Mouse (Mus musculus): ENCODE data around the gene Atp6v0a4. TPM values are rescaled to one million over a fixed set of nuclear protein-coding genes. Genes with fewer than 3 reads are reported as not detected.

Gene Atp6v0a4
- polyA plus RNA-seq (2015; fragmentation: Nextera tagmentation; extraction: Ambion mirVana), result 0.45 and 0.47 TPM in 2 replicates

DNA sequence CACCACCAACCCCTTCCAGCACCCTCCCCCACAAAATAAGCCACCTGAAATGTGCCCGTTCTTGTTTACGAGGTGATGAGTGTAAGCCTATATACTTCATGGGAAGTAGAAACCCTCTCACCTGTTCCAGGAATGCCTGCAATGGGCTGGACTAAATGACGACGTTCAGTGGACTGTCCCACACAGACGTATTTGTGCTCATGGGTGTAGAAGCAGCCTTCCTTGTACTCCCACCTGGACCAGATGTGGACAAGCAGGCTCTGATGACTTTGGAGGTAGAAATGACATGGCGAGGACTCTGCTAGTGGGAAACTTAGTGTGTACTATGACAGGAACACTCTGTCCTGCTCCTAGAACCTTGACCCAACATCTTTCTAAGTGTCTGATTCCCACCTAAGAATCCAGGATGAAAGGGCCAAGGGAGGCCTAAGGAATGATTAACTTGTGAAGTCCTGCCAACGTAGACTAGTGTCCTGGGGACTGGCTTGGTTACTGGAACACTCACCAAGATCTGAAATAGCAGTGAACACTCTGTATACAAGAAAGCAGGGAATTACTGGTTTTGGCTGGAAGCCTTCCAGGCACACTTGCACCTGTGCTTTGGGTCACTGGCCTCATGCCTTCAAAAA lies at the start of gene Atp6v0a4:
Gene Atp6v0a4 (minus strand): TSS at position 380 of the 629 bp plus-strand sequence.
- H3K27ac ChIP-seq (replicated peaks), result no peak within 1 kb of the TSS
- WGBS, result 86% methylated on average over 7 of the region's 7 CpGs
- H3K9ac ChIP-seq, result no peak within 1 kb of the TSS
- H3K9me3 ChIP-seq, result no peaks in the 10 kb centered on the region
- peaks cover 20% of the 10 kb centered on the region for H3K36me3 ChIP-seq
- H3K4me2 ChIP-seq, result no peak within 1 kb of the TSS
- H3K4me3 ChIP-seq, result no peak within 1 kb of the TSS
- H3K27me3 ChIP-seq (replicated peaks), result no peaks in the 10 kb centered on the region
- no peak for ATAC-seq (ENCODE audit: extremely low read depth, insufficient number of reproducible peaks, low FRiP score, low TSS enrichment)
- H3K4me1 ChIP-seq, result peaks cover 20% of the 10 kb centered on the region

DNA sequence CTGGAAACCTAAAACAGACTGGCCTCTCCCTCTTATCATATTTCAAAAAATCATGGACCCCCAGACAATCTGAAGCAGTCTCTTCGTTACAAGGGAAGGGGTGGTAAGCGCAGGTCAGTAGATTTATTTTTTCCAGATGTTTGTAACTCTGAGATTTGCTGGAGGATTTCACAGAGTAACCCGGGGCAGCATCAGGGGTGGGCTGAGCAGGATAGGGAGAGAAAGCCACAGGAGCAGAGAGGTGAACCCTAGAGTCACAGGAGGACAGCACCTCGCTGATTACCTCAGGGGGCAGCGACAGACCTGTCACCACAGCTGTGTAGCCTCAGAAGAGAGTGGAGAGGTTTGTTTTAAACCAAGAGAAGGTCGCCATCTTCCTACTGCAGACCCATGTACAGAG lies 41.0 kb upstream of the Atp6v0a4 start:
- 0 out of 2 replicates have a peak, but pooled peaks cover 2% of the 10 kb centered on the region for H3K4me1 ChIP-seq
- no peak overlapping the region for H3K27ac ChIP-seq (replicated peaks)
- no peaks in the 10 kb centered on the region for H3K9me3 ChIP-seq
- 59% methylated on average over 6 of the region's 6 CpGs for WGBS
- no peak overlapping the region for H3K4me3 ChIP-seq
- no peak for ATAC-seq (ENCODE audit: extremely low read depth, insufficient number of reproducible peaks, low FRiP score, low TSS enrichment)
- no peak overlapping the region for H3K4me2 ChIP-seq
- no peaks in the 10 kb centered on the region for H3K27me3 ChIP-seq (replicated peaks)
- H3K9ac ChIP-seq, result 0 out of 2 replicates have a peak overlapping the region, but pooled peaks have one; percentile 6
- peaks cover 33% of the 10 kb centered on the region for H3K36me3 ChIP-seq

DNA sequence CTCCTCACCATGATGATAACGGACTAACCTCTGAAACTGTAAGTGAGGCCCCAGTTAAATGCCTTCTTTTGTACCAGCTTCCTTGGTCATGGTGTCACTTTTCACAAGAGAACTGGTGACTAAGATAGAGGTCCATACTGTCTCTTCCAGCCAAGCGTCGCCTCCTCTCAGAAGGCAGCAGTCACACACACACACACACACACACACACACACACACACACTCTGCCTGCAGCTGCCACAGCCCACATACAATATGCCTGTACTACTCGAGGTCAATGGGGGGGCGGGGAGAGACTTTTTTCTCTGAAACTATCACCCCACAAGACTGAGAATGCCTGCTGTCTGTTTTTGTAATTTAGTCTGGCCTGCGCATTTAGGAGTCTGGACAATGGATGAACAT lies 40.3 kb upstream of the Atp6v0a4 start:
- no peak overlapping the region for H3K9ac ChIP-seq
- 88% methylated on average over 6 of the region's 6 CpGs for WGBS
- 0 out of 2 replicates have a peak, but pooled peaks cover 2% of the 10 kb centered on the region for H3K4me1 ChIP-seq
- ATAC-seq (ENCODE audit: extremely low read depth, insufficient number of reproducible peaks, low FRiP score, low TSS enrichment), result no peak
- H3K9me3 ChIP-seq, result no peaks in the 10 kb centered on the region
- H3K36me3 ChIP-seq, result peaks cover 26% of the 10 kb centered on the region
- no peak overlapping the region for H3K4me2 ChIP-seq
- H3K27me3 ChIP-seq (replicated peaks), result no peaks in the 10 kb centered on the region
- no peak overlapping the region for H3K27ac ChIP-seq (replicated peaks)
- no peak overlapping the region for H3K4me3 ChIP-seq

GRCm38 (mm10) chr6:38162825-38163504 lies 38.6 kb upstream of the Atp6v0a4 start:
- H3K27me3 ChIP-seq (replicated peaks), result no peaks in the 10 kb centered on the region
- H3K27ac ChIP-seq (replicated peaks), result no peak overlapping the region
- peaks cover 10% of the 10 kb centered on the region for H3K36me3 ChIP-seq
- no peak overlapping the region for H3K4me3 ChIP-seq
- no peak overlapping the region for H3K4me2 ChIP-seq
- 0 out of 2 replicates have a peak, but pooled peaks cover 2% of the 10 kb centered on the region for H3K4me1 ChIP-seq
- ATAC-seq (ENCODE audit: extremely low read depth, insufficient number of reproducible peaks, low FRiP score, low TSS enrichment), result no peak
- no peak overlapping the region for H3K9ac ChIP-seq
- H3K9me3 ChIP-seq, result no peaks in the 10 kb centered on the region
- WGBS, result 72% methylated on average over 14 of the region's 14 CpGs

DNA sequence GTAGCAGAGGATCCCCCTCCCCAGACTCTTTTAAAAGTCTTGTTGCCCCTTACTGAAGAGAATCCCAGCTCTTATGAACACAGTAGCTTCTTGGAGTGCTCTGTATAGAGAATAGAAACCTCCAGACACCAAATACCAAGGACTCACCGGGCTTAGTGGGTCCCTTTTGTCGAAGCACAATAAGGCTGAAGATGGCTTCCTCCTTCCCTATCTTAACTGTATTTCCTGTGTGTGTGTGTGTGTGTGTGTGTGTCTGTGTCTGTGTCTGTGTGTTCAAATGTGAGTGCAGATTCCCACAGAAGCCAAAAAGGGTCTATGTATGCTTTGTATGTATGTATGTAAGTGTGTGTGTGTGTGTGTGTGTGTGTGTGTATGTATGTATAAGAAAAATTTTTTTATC lies 36.2 kb upstream of the Atp6v0a4 start:
- Histone ChIP-seq H3K27ac (replicated peaks) (no peak overlapping the region), H3K4me1 (0 out of 2 replicates have a peak, but pooled peaks cover 2% of the 10 kb centered on the region), H3K4me2 (no peak overlapping the region), H3K9me3 (no peaks in the 10 kb centered on the region), H3K4me3 (no peak overlapping the region), H3K36me3 (peaks cover 14% of the 10 kb centered on the region), H3K27me3 (replicated peaks) (no peaks in the 10 kb centered on the region), H3K9ac (no peak overlapping the region)
- WGBS, result 64% methylated on average over 2 of the region's 2 CpGs
- no peak for ATAC-seq (ENCODE audit: extremely low read depth, insufficient number of reproducible peaks, low FRiP score, low TSS enrichment)

GRCm38 (mm10) chr6:38160102-38160501 lies 35.7 kb upstream of the Atp6v0a4 start:
- WGBS, result 13% methylated on average over 3 of the region's 3 CpGs
- H3K9me3 ChIP-seq, result no peaks in the 10 kb centered on the region
- H3K27ac ChIP-seq (replicated peaks), result no peak overlapping the region
- no peak overlapping the region for H3K4me3 ChIP-seq
- H3K4me2 ChIP-seq, result no peak overlapping the region
- no peak; the same call in 1 of the 2 replicates for ATAC-seq (ENCODE audit: extremely low read depth, insufficient number of reproducible peaks, low FRiP score, low TSS enrichment)
- H3K4me1 ChIP-seq, result 0 out of 2 replicates have a peak, but pooled peaks cover 2% of the 10 kb centered on the region
- H3K27me3 ChIP-seq (replicated peaks), result no peaks in the 10 kb centered on the region
- peaks cover 14% of the 10 kb centered on the region for H3K36me3 ChIP-seq
- no peak overlapping the region for H3K9ac ChIP-seq

DNA sequence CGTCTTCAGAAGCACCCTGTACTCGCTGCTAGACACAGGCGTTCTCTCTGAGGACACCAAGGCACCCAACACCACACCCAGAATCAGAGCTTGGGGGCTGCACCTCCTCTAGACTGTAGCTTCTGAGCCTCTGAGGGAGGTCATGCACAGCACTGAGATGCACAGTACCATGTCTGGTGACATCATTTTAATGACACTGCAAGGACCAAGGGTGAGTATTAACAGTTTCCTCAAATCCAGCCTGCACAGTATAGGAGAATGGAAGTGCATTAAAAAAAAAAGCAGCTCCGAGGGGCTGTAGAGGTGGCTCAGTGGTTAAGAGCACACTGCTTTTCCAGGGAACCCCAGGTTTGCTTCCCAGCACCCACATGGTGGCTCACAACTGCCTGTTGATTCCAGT lies 35.2 kb upstream of the Atp6v0a4 start:
- Histone ChIP-seq H3K4me2 (no peak overlapping the region), H3K27ac (replicated peaks) (no peak overlapping the region), H3K36me3 (peaks cover 13% of the 10 kb centered on the region), H3K4me3 (no peak overlapping the region), H3K4me1 (0 out of 2 replicates have a peak, but pooled peaks cover 2% of the 10 kb centered on the region), H3K9ac (no peak overlapping the region), H3K27me3 (replicated peaks) (no peaks in the 10 kb centered on the region), H3K9me3 (no peaks in the 10 kb centered on the region)
- no peak for ATAC-seq (ENCODE audit: extremely low read depth, insufficient number of reproducible peaks, low FRiP score, low TSS enrichment)
- WGBS, result 81% methylated on average over 4 of the region's 4 CpGs

DNA sequence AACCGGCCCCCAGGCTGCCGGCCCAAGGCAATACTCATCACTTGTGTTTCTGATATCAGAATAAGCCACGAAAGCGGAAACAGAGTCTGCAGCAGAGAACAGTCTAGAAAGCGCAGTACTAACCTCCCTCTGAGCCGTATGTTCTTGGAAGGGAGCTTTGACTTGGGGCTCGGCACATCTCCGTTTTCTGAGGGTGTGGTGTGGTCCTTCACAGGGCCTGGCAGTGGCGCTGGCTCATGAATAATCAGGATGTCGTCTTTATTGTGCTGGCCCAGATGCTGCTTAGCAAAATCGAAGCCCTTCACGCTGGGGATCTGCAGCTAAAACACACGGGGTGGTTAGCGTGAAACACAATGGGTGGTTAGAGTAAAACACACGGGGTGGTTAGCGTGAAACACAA lies 33.5 kb upstream of the Atp6v0a4 start:
- H3K27ac ChIP-seq (replicated peaks), result no peak overlapping the region
- H3K4me3 ChIP-seq, result no peak overlapping the region

GRCm38 (mm10) chr6:38156204-38156603 lies 31.8 kb upstream of the Atp6v0a4 start:
- H3K4me3 ChIP-seq, result no peak overlapping the region
- H3K27me3 ChIP-seq (replicated peaks), result no peaks in the 10 kb centered on the region
- 83% methylated on average over 5 of the region's 5 CpGs for WGBS
- H3K4me2 ChIP-seq, result no peak overlapping the region
- no peak overlapping the region for H3K27ac ChIP-seq (replicated peaks)
- H3K9me3 ChIP-seq, result no peaks in the 10 kb centered on the region
- ATAC-seq (ENCODE audit: extremely low read depth, insufficient number of reproducible peaks, low FRiP score, low TSS enrichment), result no peak
- peaks cover 14% of the 10 kb centered on the region for H3K36me3 ChIP-seq
- H3K4me1 ChIP-seq, result peaks cover 14% of the 10 kb centered on the region
- H3K9ac ChIP-seq, result no peak overlapping the region

More for the DNA sequence above, 33.5 kb upstream of the Atp6v0a4 start:
- WGBS, result 84% methylated on average over 16 of the region's 16 CpGs
- Histone ChIP-seq H3K4me2 (no peak overlapping the region), H3K4me1 (peaks cover under 1% of the 10 kb centered on the region), H3K27me3 (replicated peaks) (no peaks in the 10 kb centered on the region), H3K36me3 (peaks cover 14% of the 10 kb centered on the region), H3K9ac (no peak overlapping the region), H3K9me3 (no peaks in the 10 kb centered on the region)
- no peak for ATAC-seq (ENCODE audit: extremely low read depth, insufficient number of reproducible peaks, low FRiP score, low TSS enrichment)

DNA sequence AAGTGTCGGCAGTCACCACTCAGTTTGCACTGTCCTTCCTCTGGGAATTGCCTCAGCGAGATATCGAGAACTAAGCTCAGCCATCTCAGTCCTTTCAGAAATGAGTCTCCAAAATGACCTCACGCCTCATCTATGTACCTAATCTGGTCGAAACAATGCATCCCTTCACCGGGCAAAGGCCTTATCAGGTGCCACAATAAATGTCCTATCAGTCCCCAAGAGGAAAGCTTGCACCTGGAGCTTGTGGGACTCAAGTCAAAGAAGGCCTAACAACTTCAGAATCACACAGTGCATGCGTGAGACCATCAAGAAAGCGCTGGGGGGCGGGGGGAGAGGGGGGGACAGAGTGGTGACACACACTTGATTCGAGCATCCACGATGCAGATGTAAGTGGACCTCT lies 27.9 kb upstream of the Atp6v0a4 start:
- Histone ChIP-seq H3K9ac (no peak overlapping the region), H3K9me3 (no peaks in the 10 kb centered on the region), H3K4me1 (peaks cover 24% of the 10 kb centered on the region), H3K4me3 (no peak overlapping the region), H3K27ac (replicated peaks) (0 out of 2 replicates have a peak overlapping the region, but pooled peaks have one; percentile 9), H3K27me3 (replicated peaks) (no peaks in the 10 kb centered on the region), H3K36me3 (peaks cover 20% of the 10 kb centered on the region), H3K4me2 (no peak overlapping the region)
- no peak for ATAC-seq (ENCODE audit: extremely low read depth, insufficient number of reproducible peaks, low FRiP score, low TSS enrichment)
- 31% methylated on average over 11 of the region's 11 CpGs for WGBS

DNA sequence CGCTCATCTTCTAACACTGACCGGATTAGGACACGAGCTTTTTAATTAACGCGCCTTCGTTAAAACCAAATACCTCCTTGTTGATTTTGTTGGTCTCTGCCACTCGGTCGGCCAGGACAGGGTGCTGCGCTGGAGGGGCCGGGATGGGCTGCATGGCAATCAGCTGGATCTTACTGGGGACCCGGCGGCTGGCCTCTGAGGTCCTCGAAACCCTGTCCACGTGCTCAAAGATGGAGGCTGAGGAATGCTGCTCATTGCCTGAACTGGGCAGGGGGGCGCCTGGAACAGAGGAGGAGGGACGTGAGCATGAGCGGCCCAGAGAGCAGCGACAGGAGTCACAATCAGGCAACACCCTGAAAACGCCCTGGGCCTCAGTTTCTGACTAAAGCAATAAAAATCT lies 25.1 kb upstream of the Atp6v0a4 start:
- Histone ChIP-seq H3K4me1 (peaks cover 45% of the 10 kb centered on the region), H3K4me3 (no peak overlapping the region), H3K36me3 (peaks cover 22% of the 10 kb centered on the region), H3K9ac (no peak overlapping the region), H3K9me3 (no peaks in the 10 kb centered on the region), H3K27ac (replicated peaks) (no peak overlapping the region), H3K27me3 (replicated peaks) (no peaks in the 10 kb centered on the region), H3K4me2 (no peak overlapping the region)
- no peak for ATAC-seq (ENCODE audit: extremely low read depth, insufficient number of reproducible peaks, low FRiP score, low TSS enrichment)
- 87% methylated on average over 19 of the region's 19 CpGs for WGBS
